Mouse (Mus musculus) stomach, postnatal 0 days (tissue): ENCODE measurements at regions not wholly inside any gene's neighbourhood (a gene's known extent, or its start where the extent isn't known, plus 50 kb on each side); places are given as distances from the start of the nearest gene placed in this dataset.

Experiments
- CTCF ChIP-seq: IDR thresholded peaks from 2 replicates; pipeline ENCODE4 v1.5.1; 2016; ENCODE audit warnings: antibody characterized with exemption, low read depth, mild to moderate bottlenecking, moderate library complexity
- EP300 ChIP-seq: optimal IDR thresholded peaks from 2 replicates; pipeline ENCODE3; 2016; ENCODE audit warnings: antibody characterized with exemption

DNA sequence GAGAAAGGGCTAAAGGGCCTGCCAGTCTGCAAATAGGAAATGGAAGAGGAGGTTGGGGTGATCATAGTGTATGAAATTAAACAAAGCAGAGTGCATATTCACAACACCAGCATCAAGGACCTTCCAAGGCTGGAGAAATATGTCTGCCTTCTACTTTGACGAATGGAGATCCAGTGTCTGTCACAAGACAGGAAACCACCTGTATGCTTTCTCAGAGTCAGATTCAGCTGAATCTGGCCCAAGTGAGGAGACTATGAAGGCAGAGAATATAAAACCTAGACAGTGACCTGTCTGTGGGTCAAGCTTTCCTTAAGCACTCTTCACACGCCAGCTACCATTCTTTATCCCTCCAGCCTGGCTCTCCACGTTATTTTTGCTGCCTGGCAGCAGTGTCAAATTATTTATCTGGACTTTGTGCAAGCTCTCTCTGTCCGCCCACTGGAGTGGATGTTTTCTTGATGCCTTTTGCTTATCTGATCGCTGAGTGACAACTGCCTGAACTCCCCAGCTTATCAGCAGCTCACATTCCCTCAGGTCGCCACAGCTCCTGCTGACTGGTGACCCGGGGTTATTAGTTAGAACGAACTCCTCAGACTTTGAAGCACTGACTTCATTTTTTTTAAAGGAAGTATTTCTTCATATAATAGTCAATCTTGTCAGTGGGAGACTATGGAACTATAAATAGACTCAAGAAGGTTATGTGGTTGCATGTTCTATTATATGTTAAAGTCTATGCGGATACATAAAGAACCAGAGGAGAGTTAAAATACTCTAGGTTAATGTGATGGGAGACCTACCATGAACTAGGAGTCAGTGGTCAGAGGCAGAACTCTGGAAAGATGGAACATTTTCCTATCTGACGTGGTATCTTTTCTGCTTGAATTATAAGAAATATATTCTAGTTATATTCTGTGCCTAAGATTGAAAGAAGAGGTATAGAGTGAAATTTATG, 590.0 kb downstream of the Robo2 start:
- TF ChIP-seq EP300 (no peak), CTCF (no peak)
